Mouse (Mus musculus) cortical plate, adult 2 months (tissue): Measurements from ENCODE around the gene Rbm20. TPM values are rescaled to one million over a fixed set of nuclear protein-coding genes. Genes with fewer than 3 reads are reported as not detected.

ENCODE experiments used
- H3K27ac ChIP-seq: fragments of 200-500 bp; 2 replicates; pipeline ENCODE4 v1.5.1; 2012; ENCODE audit warnings: low read length, control low read depth, inconsistent platforms; ENCODE audit not compliant: insufficient read depth
- H3K4me1 ChIP-seq: fragments of 200-500 bp; 2 replicates; pipeline ENCODE4 v1.6.1; 2011; ENCODE audit warnings: low read length; ENCODE audit not compliant: control insufficient read depth, insufficient read depth
- H3K4me3 ChIP-seq: fragments of 200-500 bp; 2 replicates; pipeline ENCODE4 v1.5.1; 2011; ENCODE audit warnings: mild to moderate bottlenecking, low read length, control low read depth; ENCODE audit not compliant: insufficient read depth
- CTCF ChIP-seq: fragments of 200-500 bp; IDR thresholded peaks from 2 replicates; pipeline ENCODE4 v1.5.1; 2011; ENCODE audit warnings: mild to moderate bottlenecking, control low read depth, low read length; ENCODE audit not compliant: insufficient read depth; ENCODE audit errors: extremely low read depth
- POLR2A ChIP-seq: fragments of 200-500 bp; IDR thresholded peaks from 2 replicates; pipeline ENCODE4 v1.6.1; 2011; ENCODE audit warnings: mild to moderate bottlenecking, low read length, control low read depth; ENCODE audit not compliant: insufficient read depth; ENCODE audit errors: extremely low read depth
- polyA plus RNA-seq: library from polyadenylated mRNA; depleted of rRNA; stranded (reverse); fragments of >200 nt; gene quantifications from 2 replicates; pipeline ENCODE4 v1.2.3, GENCODE M21; 2012

Gene Rbm20
- polyA plus RNA-seq, 1 experiment: 2.8 TPM

DNA sequence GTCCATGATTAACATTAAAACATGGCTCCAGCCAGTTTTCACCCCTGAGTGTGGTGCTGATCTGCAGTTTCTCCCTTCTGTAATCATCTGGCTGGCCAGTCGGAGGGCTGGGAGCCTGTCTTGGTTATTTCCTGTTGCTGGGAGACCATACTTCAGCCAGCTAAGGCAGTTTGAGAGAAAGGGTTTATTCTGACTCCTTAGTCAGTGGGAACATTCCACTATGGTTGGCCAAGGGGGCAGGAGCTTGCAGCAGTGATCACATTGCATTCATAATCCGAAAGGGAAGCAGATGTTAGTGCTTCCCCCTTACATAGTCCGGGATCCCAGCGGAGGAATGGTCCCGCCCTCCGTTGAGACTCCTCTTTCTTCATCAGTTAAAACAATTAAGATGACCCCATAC is 19.0 kb downstream of the Rbm20 start:
- TF ChIP-seq POLR2A (no peak), CTCF (no peak)
- Histone ChIP-seq H3K27ac (no peak overlapping the region), H3K4me1 (no peaks in the 10 kb centered on the region), H3K4me3 (no peak overlapping the region)

DNA sequence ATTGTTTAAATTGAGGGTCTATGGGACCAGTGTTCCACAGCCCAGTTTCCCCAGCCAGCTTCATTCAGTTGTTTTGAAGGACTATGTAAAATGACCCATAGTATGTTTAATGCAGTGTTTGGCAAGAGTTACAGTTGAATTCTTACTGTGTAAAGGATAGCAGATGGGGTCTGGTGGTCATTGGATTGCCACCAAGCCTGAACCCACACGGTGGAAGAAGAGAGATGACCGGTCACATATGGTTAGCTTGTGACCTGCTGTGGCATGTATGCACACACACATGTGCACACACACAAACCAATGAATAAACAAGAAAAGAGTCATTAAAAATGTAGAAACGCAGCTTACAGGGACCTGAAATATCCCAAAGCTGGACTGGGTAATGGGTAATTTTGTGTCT is 19.5 kb downstream of the Rbm20 start:
- Histone ChIP-seq H3K4me3 (no peak overlapping the region), H3K4me1 (no peaks in the 10 kb centered on the region), H3K27ac (no peak overlapping the region)
- TF ChIP-seq CTCF (no peak), POLR2A (no peak)

DNA sequence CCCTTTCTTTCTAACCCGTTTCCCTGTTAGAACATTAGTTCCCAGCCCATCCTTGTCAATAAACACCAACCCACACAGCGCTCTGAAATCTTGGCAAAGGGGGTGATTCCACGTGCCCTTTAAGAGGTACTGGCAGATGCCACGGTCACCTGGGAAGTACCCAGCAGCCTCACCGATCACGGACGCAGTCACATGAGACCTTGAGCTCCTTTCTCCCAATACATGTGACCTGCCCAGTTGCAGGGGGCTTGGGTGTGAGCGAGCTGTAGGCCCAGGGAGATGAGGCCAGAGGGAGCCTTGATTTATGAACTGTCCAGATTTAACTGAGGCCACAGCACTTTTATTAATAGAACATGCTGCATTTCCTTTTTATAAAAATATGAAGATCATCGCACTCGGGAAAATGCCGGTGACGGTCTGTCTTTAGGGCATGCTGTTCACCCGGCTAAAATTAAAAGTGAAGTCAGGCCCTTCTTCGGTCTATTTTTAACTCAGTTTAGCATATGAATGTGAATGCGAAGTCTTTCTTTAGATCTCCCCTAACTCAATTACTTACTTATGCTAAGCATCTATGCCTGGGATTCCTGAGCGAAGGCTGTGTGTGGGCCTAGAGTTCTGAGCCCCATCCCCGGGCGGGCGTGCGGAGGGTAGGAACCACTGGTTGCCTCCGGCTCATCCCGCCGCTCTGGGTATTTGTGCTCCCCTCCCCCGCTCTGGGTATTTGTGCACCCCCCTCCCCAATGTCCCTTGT is 20.4 kb downstream of the Rbm20 start:
- Histone ChIP-seq H3K4me1 (no peaks in the 10 kb centered on the region), H3K4me3 (no peak overlapping the region), H3K27ac (no peak overlapping the region)
- TF ChIP-seq CTCF (no peak), POLR2A (no peak)

DNA sequence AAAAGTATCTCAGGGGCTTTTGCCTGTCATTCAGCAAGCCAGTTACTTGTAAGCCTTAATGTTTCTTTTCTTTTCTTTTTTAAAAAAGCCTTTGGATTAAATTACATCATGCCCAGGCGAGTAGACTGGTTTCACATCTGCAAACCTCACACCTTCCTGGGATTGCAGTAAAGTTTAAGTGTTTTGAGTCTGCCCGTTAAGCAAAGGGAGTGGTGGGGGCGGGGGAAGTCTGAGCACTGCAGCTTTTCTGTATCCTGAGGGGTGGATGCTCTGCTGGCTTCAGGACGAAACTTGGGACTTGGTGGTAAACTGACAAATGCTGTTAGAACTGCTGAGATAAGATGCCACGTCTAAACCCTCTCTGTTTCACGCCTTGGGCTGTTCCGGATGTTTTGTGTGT is 22.6 kb downstream of the Rbm20 start:
- Histone ChIP-seq H3K27ac (no peak overlapping the region), H3K4me3 (no peak overlapping the region), H3K4me1 (no peaks in the 10 kb centered on the region)
- TF ChIP-seq CTCF (no peak), POLR2A (no peak)

DNA sequence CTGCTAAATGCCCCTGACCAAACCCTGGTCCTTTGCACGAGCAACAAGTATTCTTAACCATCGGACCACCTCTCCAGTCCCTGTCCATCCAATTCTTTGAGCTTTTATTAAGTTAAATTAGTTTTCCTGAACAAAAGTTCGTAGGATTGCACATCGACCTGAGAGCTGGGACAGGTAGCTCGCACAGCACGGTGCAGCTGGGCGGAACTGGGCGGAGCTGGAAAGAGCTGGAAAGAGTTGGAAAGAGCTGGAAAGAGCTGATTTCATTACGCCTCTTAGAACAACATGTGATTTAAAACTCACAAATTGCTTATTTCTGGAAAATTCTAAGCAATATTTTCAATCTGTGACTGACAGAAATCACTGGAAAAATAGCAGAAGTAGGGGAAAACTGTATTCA is 24.3 kb downstream of the Rbm20 start:
- Histone ChIP-seq H3K27ac (no peak overlapping the region), H3K4me3 (no peak overlapping the region), H3K4me1 (peaks cover 2% of the 10 kb centered on the region; the same call in 1 of the 2 replicates)
- TF ChIP-seq CTCF: no peak
- TF ChIP-seq POLR2A: no peak

DNA sequence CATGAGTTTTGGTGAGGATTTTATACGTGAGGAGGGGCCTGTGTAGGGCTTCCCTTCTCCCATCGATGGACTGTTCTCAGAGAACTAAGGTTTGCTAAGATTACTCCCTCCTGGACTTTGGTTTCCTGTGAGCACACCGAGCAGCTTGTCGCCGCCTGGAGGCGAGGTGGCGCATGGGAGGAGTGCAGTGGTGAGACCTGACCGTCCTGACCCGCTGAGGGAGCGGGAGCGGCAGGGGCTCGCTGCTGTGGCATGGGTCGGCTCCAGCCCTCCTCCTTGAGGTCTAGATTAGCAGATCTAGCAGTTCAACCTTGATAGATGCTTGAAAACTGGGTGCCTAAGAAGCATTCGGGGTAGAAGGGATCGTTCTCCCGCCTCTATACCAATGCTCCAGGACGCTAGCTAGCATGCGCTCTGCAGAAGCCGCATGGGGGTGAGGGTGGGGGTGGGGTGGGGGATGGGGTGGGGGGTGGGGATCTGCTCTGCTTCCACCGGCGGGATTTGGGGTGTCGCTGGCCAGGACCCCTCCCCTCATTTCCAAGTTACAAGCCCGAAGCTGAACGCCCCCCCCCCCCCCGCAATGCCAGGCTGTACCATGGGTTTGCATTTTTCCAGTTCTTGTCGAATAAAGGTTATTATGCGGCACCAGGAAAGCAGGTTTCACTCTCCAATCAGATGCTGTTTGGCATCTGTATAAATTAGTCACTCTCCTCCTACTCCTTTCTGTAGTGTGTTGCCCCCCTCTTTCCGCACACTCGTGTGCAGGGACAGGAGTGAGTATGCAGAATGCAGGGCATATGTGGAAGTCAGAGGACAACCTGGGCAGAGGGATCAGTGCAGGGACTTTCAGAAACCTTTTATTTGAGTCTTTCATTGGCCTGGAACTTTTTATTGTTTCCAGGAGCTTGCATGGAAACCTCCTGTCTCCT is 28.1 kb downstream of the Rbm20 start:
- TF ChIP-seq CTCF (peak; percentile 75), POLR2A (no peak)
- peaks cover 2% of the 10 kb centered on the region; the same call in 1 of the 2 replicates for H3K4me1 ChIP-seq
- H3K27ac ChIP-seq: no peak overlapping the region
- peak overlapping the region; percentile 44 for H3K4me3 ChIP-seq

DNA sequence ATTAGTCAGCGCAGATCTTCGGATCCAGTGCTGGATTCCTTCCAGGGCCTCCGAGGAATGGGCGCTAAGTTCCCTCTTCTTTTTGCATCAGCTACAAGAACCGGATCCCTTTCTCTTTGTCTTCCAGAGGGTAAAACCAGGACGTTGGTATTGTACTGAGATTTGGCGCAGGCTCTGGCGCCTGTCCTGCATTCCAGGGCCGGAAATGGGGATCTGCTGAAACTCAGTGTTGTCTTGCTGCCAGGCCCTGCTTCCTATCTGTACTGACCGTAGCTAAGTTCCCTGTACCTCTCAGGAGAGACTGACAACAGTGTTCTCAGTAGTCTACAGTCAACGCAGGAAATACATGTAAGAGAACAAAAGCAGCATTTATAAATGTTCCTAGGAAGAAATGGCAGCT is 31.3 kb downstream of the Rbm20 start:
- H3K27ac ChIP-seq: no peak overlapping the region
- H3K4me3 ChIP-seq: no peak overlapping the region
- TF ChIP-seq POLR2A (no peak), CTCF (no peak)
- peaks cover 2% of the 10 kb centered on the region; the same call in 1 of the 2 replicates for H3K4me1 ChIP-seq

DNA sequence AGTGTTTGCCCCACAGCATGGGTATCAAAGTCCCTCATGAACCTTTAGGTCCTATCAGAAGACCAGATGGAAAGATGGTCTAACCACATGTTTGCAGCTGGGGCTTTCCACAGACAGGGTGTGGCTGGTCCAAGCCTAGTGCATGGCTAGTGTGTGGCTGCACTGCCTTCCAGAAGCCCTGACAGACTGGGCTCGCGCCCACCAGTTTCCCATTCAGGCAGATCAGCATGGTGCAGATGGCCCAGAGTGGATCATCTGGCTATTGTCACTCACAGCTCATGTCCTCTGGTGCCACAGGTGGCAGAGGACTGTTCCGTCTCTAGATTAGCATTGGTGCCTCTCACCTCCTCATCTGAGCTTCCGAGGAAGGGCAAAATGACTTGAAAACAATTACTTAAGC is 33.8 kb downstream of the Rbm20 start:
- H3K27ac ChIP-seq: no peak overlapping the region
- no peak for TF ChIP-seq POLR2A
- TF ChIP-seq CTCF: no peak
- no peak overlapping the region for H3K4me3 ChIP-seq
- no peaks in the 10 kb centered on the region for H3K4me1 ChIP-seq

DNA sequence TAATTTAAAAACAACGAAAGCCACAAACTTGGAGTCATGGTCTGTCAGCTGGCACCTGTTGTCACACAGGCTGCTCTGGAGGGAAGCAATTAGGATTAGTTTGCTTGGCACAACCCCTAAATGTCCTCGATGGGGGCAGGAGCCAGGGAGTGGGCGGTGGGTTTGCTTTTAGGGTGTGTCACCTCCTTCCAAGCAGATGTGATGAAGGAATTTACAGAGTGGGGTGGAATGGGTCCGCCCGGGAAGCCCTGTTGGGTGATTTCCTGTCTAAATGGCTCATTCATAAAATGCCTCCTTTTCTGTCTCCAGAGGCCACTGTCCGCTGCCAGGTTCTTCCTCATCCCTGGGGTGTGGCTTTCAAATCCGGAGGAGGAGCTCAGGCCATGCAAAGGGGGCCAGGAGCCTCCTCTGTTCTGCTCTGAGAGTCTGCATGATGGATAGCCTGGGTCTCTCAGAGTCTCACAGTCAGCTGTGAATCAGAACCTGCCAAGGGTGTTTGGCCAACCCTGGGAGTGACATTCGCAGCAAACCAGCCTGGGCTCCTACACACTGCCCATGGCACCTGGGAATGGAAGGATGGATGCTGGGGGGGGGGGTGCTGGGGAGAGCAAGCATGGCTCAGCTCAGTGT is 34.3 kb downstream of the Rbm20 start:
- TF ChIP-seq CTCF (no peak), POLR2A (no peak)
- H3K27ac ChIP-seq: no peak overlapping the region
- no peak overlapping the region for H3K4me3 ChIP-seq
- H3K4me1 ChIP-seq: no peaks in the 10 kb centered on the region
